Mouse (Mus musculus) liver (tissue): Measurements from ENCODE around the gene 4930558C23Rik.
"Not testable (repeated sequence)": the region's sequence is repeated elsewhere in the genome, so short reads cannot be mapped to it uniquely, and the experiment has no call there.

Experiments
- DNase-seq: peaks from one replicate; pipeline ENCODE4 v3.0.0-alpha.2; 2020; ENCODE audit warnings: mixed read lengths

4930558C23Rik gene

GRCm38 (mm10) chr3:95402741-95403140 lies at the start of gene 4930558C23Rik:
Gene 4930558C23Rik, minus strand, starts transcription at chr3:95402841.
- no peak for DNase-seq

- DNase-seq, result no peak
These were observed 48.3 kb upstream of the 4930558C23Rik start for GRCm38 (mm10) chr3:95450915-95451314.

- peak; percentile 48 for DNase-seq
These were observed 47.8 kb upstream of the 4930558C23Rik start for GRCm38 (mm10) chr3:95450408-95450807.

- no peak for DNase-seq
These were observed 42.7 kb upstream of the 4930558C23Rik start for GRCm38 (mm10) chr3:95445311-95445710.

GRCm38 (mm10) chr3:95442406-95443117 lies 39.9 kb upstream of the 4930558C23Rik start:
- no peak for DNase-seq

- no peak for DNase-seq
These were observed 37.0 kb upstream of the 4930558C23Rik start for GRCm38 (mm10) chr3:95439670-95440069.

GRCm38 (mm10) chr3:95438636-95439035 lies 36.0 kb upstream of the 4930558C23Rik start:
- DNase-seq, result not testable (repeated sequence)

GRCm38 (mm10) chr3:95435561-95435960 lies 32.9 kb upstream of the 4930558C23Rik start:
- DNase-seq, result no peak

- DNase-seq, result peak; percentile 23
These were observed 32.3 kb upstream of the 4930558C23Rik start for GRCm38 (mm10) chr3:95434983-95435370.

- peak; percentile 98 for DNase-seq
These were observed 31.7 kb upstream of the 4930558C23Rik start, which contains the start of gene Arnt for GRCm38 (mm10) chr3:95434136-95434982. Gene Arnt, plus strand, starts transcription at chr3:95434388.

GRCm38 (mm10) chr3:95433301-95433915 lies 30.8 kb upstream of the 4930558C23Rik start:
- no peak for DNase-seq

GRCm38 (mm10) chr3:95428423-95428822 lies 25.8 kb upstream of the 4930558C23Rik start:
- not testable (repeated sequence) for DNase-seq

- not testable (repeated sequence) for DNase-seq
These were observed 25.2 kb upstream of the 4930558C23Rik start for GRCm38 (mm10) chr3:95427891-95428238.

GRCm38 (mm10) chr3:95427117-95427890 lies 24.7 kb upstream of the 4930558C23Rik start:
- not testable (repeated sequence) for DNase-seq

- DNase-seq, result not testable (repeated sequence)
These were observed 23.8 kb upstream of the 4930558C23Rik start for GRCm38 (mm10) chr3:95426476-95426875.

GRCm38 (mm10) chr3:95417866-95418265 lies 15.2 kb upstream of the 4930558C23Rik start:
- no peak for DNase-seq

- DNase-seq, result no peak
These were observed 9.6 kb upstream of the 4930558C23Rik start for GRCm38 (mm10) chr3:95412268-95412667.

GRCm38 (mm10) chr3:95408852-95409251 lies 6.2 kb upstream of the 4930558C23Rik start:
- DNase-seq, result no peak

GRCm38 (mm10) chr3:95407728-95408127 lies 5.1 kb upstream of the 4930558C23Rik start:
- DNase-seq, result no peak

GRCm38 (mm10) chr3:95394385-95394784 lies 8.3 kb downstream of the 4930558C23Rik start:
- no peak for DNase-seq

- no peak for DNase-seq
These were observed 17.1 kb downstream of the 4930558C23Rik start for GRCm38 (mm10) chr3:95385401-95386075.

GRCm38 (mm10) chr3:95373208-95373607 lies 29.4 kb downstream of the 4930558C23Rik start:
- no peak for DNase-seq
